Mouse (Mus musculus) mouse trophoblast stem cell (cell line): ENCODE measurements around the gene Rps27l.

Experiments
- in situ Hi-C, 2 experiments: fragments of 300-500 bp; cut with MseI, MboI; formaldehyde crosslinking; loops; 2 replicates in 1 of 2; 3 replicates in 1 of 2; pipeline ENCODE4 v1.15.1; 2025

Gene Rps27l

GRCm38 (mm10) chr9:66920488-66921279 lies 25.2 kb upstream of the Rps27l start:
- in situ Hi-C loops = no loop called here

DNA sequence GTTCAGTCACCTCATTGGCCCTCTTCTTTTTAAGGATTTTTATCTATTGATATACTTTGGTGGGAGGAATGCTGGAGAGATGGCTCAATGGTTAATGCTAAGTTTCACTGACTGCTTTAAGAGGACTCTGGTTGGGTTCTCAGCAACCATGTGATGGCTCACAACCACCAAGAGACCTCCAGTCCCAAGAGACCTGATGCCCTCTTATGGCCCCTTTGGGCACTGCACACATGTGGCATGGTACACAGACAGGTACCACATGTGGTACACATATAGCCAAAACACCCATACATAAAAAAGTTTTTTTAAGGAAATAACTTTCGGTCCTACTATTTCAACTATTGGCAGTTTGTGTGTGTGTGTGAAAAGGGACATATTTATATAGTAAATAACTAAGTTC lies 23.8 kb upstream of the Rps27l start:
- in situ Hi-C loops = no loop called here

DNA sequence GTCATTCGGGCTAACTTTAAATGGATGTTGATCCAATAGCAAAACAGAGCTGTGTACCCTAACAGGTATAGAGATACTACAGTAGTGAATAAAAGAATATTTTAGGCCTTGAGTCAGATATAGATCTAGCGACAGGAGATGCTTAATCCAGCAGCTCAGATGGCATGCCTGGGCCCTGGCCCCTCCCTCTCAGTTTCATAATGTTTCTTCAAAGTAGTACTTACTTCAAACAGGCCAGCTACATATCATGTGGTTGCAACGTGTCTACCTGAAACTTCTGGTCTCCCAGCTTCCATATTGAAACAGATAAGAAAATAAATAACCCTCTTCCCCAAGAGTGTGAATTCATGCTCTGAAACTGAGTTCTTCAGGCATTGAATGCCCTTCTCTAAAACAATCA lies 20.0 kb upstream of the Rps27l start:
- in situ Hi-C loops = no loop called here

DNA sequence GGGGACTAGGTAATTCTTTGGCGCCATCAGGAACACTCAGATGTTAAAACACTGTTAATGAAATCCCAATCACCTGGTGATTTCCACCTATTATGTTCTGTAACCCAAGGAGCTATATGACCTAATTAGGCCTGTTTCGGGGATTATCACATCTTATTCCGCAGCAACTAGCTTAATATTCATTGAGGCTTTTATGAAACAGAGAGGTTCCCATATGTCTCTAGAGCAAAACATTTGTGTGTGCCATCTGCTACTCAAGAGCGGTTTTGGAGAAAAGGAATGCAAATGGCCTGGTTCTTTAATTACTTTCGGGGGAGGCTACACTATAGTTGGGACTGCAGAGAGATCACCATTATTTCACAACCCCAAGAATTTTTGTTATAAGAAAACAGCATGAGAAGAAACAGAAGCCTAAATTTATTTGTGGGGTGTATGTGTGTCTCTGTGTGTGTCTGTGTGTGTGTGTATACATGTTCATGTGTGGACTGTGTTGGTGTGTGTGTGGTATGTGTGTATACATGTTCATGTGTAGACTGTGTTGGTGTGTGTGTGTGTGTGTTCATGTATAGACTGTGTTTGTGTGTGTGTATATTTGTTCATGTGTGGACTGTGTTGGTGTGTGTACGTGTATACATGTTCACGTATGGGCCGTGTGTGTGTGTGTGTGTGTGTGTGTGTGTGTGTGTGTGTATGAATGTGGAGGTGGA lies 18.0 kb upstream of the Rps27l start:
- in situ Hi-C loops = no loop called here

DNA sequence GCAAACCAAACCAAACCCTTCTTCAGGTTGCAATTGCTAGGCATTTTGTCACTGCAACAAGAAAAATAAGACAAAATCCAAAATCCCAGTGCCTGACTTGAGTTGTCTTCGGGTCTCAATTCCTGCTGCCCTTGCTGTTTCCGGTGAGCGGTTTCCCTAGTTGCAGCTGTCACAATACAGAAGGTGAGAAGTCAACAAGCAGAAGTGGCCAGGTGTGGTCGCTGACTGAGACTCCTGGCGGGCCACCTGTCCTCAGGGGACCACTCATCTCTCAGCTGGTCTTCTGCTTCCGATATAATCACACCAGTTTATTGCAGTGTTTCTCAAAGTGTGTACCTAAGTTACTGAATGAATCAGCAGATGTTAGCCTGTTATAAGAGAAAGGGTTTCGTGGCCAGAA lies 15.5 kb upstream of the Rps27l start:
- in situ Hi-C loops = no loop called here

DNA sequence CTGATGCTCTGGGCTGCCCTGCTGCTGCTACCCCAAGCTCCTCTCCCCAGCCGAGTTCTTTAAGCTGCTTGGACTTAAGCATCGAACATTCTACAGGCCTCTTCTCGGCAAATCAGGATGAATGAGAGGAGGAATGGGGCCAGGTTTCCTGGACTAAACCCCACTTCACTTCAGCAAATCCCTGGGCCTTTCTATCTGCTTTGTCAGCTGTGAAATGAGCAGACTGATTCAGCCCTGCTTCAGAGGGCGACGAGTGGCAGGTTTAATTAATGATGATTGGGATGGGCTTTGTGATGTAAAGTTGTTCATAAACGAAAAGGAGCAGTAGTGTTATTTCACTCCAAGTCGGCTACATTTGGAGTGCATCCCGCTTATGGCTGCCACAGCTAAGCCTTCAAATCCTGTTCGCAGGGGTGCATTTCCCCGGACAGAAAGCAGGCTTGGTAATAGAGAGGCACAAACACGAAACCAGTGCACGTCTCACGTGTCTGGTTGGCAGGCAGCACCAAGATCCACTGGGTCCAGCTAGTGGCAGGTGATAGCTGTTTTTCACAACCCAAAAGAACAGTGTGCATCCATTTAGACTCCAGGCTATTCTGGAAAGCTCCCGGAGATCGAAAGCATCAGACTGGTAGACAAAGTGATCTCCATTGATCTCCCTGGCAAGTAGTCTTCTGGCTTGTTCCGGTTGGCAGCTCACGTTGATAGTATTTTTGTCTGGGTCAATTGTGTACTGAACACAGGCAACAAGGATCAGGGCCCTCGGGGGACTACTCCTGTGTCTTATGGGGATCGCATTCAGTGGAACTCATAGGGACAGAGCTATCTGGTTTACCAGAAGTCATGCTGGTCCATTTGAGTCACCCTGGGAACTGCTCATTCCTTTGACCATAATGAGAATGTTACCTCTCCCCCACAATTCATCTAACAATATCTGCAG lies 11.7 kb upstream of the Rps27l start:
- in situ Hi-C loops = no loop called here

DNA sequence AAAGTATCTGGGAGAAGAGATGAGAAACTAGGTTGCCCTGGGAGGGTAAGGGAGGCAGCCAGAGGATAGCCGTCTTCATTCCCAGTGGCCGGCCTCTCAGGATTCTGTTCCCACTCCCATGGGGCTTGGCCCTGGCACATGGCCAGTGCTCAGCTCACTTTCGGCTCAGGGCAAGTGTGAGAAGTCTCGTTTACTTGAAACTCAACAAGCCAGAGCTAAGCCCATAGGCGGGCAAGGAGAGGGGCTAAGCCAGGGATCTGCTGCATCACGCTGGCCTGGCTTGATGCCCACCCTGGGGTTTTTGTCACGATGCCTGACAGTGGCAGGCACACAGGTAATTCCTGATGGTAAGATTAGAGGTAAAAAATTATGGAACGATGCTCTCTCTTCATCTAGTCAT lies 8.4 kb upstream of the Rps27l start:
- in situ Hi-C loops = no loop called here

DNA sequence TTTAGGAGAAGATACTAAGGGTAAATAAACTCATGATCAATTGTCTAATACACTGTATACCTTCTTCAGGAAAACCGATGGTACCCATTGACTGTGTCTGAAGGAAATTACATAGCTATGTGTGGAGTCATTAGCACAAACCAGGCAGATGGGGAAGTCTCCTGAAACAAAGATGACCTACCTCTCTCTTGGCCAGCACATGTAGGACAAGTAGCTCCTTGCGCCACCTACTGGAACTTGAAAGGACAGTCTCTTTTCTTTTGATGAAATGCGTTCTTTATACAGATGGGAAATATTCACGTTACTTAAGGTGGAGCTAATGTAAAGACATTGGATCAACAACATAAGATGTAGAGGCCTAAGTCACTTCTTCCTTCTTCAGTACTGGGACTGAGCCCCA lies 7.0 kb upstream of the Rps27l start:
- in situ Hi-C loops = no loop called here

- in situ Hi-C loops = no loop called here
Measured at GRCm38 (mm10) chr9:66945161-66945560, 725 bp upstream of the Rps27l start.

GRCm38 (mm10) chr9:66948536-66948935 lies 2.6 kb downstream of the Rps27l start:
- in situ Hi-C loops = no loop called here

DNA sequence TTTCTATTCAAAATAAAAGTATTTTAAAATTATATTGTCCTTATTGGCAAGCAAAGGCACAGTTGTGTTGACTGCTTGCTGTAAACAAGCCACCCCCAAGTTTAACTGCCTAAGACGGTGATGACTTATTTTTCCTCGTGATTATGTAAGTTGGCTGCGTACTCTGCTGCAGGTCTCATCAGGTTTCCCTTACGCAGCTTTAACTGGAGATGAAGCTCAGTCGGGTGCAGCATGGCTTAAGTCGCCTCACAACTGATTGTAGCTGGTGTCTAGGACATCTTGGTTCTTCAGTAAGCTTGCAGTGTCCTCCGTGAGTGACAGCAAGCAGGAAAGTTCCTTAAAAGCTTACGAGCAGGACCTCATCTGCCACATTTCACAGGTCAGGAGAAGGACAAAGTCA lies 6.4 kb downstream of the Rps27l start:
- in situ Hi-C loops = no loop called here

- in situ Hi-C loops = no loop called here
Measured at GRCm38 (mm10) chr9:66952886-66953285, 7.0 kb downstream of the Rps27l start.

DNA sequence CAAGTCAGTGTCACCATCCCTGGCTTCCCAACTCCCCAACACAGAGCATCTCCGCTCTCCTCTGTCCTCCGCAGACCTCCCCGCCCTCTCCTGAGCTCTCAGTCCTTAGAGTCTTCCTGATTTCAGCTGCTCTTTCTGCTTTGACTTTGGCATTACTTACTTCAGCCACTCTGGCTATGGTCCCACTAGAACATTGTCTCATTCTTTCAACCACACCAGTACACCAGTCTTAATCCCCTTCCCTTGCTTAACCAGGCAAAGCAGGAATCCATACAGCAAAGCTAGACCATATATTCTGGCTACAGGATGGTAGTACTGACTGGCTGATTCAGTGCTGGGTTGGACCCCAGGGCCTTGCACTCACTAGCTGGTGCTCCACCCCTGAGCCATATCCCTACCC lies 11.6 kb downstream of the Rps27l start:
- in situ Hi-C loops = no loop called here

GRCm38 (mm10) chr9:66961478-66961877 lies 15.6 kb downstream of the Rps27l start:
- in situ Hi-C loops = no loop called here

DNA sequence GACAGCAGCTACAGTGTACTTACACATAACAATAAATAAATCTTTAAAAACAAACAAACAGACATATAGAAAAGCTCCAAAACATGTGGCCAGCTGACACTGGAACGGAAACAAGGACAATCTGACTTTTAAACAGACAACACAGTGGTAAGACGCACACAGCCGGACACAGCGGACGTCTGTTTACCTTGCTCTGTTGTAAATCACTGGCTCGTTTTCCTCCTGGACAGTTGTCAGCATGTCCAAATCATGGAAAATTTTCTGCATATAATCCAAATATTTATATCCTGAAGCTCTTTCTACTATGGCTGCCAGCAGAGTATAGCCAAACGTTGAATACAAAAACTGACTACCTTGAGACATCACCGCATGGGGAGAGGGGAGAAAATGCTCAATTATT lies 21.6 kb downstream of the Rps27l start:
- in situ Hi-C loops = no loop called here

GRCm38 (mm10) chr9:66971116-66971515 lies 25.2 kb downstream of the Rps27l start:
- in situ Hi-C loops = no loop called here

- in situ Hi-C loops = no loop called here
Measured at GRCm38 (mm10) chr9:66974721-66975225, 28.9 kb downstream of the Rps27l start.

GRCm38 (mm10) chr9:66975239-66975645 lies 29.4 kb downstream of the Rps27l start, which contains the start of gene Lactb:
TSS of gene Lactb (minus strand) at chr9:66975484.
- in situ Hi-C loops = no loop called here

- in situ Hi-C loops = no loop called here
Measured at GRCm38 (mm10) chr9:66977121-66977520, 31.2 kb downstream of the Rps27l start.

GRCm38 (mm10) chr9:66977982-66978381 lies 32.1 kb downstream of the Rps27l start:
- in situ Hi-C loops = no loop called here

DNA sequence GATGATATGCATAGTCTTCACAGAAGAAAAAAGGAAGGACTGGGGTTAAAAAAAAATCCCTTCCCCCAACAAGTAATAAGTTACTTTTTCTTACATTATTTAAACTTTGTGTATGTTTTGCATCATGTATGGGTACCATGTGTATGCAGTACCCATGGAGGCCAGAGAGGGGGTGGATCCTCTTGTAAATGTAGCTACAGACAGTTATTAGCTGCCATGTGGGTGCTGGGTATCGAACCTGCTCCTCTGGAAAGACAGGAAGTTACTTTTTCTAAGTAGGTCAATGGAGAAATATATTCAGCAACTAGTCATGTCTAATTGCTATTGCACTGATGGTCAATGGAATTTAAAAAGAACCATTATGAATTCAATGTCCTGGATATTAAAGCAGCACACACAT lies 32.6 kb downstream of the Rps27l start:
- in situ Hi-C loops = no loop called here

GRCm38 (mm10) chr9:66980458-66980857 lies 34.6 kb downstream of the Rps27l start:
- in situ Hi-C loops = no loop called here
